Mouse (Mus musculus) myocyte (in vitro differentiated cells): Measurements from ENCODE around the gene Rex2.
"Not testable (repeated sequence)": the region's sequence is repeated elsewhere in the genome, so short reads cannot be mapped to it uniquely, and the experiment has no call there.

Experiments
- POLR2AphosphoS2 ChIP-seq: IDR thresholded peaks from one replicate; pipeline ENCODE4 v1.6.1; 2011; ENCODE audit warnings: low read depth, control low read depth; ENCODE audit not compliant: insufficient read length
- TCF12 ChIP-seq: IDR thresholded peaks from one replicate; pipeline ENCODE4 v1.6.1; 2011; ENCODE audit warnings: mild to moderate bottlenecking, control low read depth; ENCODE audit not compliant: poor library complexity, insufficient read depth, severe bottlenecking

- TF ChIP-seq POLR2AphosphoS2, TCF12: not testable (repeated sequence)
Measured at GRCm38 (mm10) chr4:147103814-147104213, 82.2 kb downstream of the Rex2 start.
